Mouse (Mus musculus) ES-Bruce4 (cell line): ENCODE measurements at regions not wholly inside any gene's neighbourhood (a gene's known extent, or its start where the extent isn't known, plus 50 kb on each side); places are given as distances from the start of the nearest gene placed in this dataset.

ENCODE experiments used
- H3K27ac ChIP-seq: 2 replicates; pipeline ENCODE4 v1.5.1; 2012; ENCODE audit warnings: low read length, inconsistent platforms; ENCODE audit not compliant: insufficient read depth
- H3K27me3 ChIP-seq: 2 replicates; pipeline ENCODE4 v1.6.1; 2012; ENCODE audit warnings: mild to moderate bottlenecking, low read length, inconsistent platforms; ENCODE audit not compliant: control insufficient read depth, poor library complexity, insufficient read depth, severe bottlenecking
- H3K36me3 ChIP-seq: 2 replicates; pipeline ENCODE4 v1.6.1; 2012; ENCODE audit warnings: inconsistent platforms, mild to moderate bottlenecking, low read length, moderate library complexity; ENCODE audit not compliant: control insufficient read depth, poor library complexity, insufficient read depth, severe bottlenecking
- H3K4me1 ChIP-seq: one replicate; pipeline ENCODE4 v1.8.1; 2011; ENCODE audit warnings: low read length; ENCODE audit not compliant: control insufficient read depth, insufficient read depth
- H3K4me3 ChIP-seq: 2 replicates; pipeline ENCODE4 v1.5.1; 2011; ENCODE audit warnings: low read depth, mild to moderate bottlenecking, low read length
- H3K9ac ChIP-seq: 2 replicates; pipeline ENCODE4 v1.6.1; 2012; ENCODE audit warnings: low read depth, mild to moderate bottlenecking, inconsistent platforms; ENCODE audit not compliant: poor library complexity, severe bottlenecking
- H3K9me3 ChIP-seq: replicated peaks from 2 replicates; pipeline ENCODE4 v1.6.1; 2012; ENCODE audit warnings: mild to moderate bottlenecking, low read length, inconsistent platforms; ENCODE audit not compliant: control insufficient read depth, poor library complexity, insufficient read depth, severe bottlenecking
- CTCF ChIP-seq: IDR thresholded peaks from one replicate; pipeline ENCODE4 v1.8.1; 2011; ENCODE audit warnings: low read depth, low read length
- EP300 ChIP-seq: IDR thresholded peaks from 2 replicates; pipeline ENCODE4 v1.6.1; 2011; ENCODE audit warnings: low read depth, low read length; ENCODE audit not compliant: insufficient read depth
- POLR2A ChIP-seq: IDR thresholded peaks from one replicate; pipeline ENCODE4 v1.8.1; 2011; ENCODE audit warnings: low read length; ENCODE audit not compliant: insufficient read depth

GRCm38 (mm10) chr10:102889709-102890108 is 140.3 kb downstream of the Alx1 start:
- TF ChIP-seq EP300 (no peak), POLR2A (no peak), CTCF (no peak)
- H3K9ac ChIP-seq = no peak overlapping the region
- no peaks in the 10 kb centered on the region for H3K27me3 ChIP-seq
- no peak overlapping the region for H3K4me3 ChIP-seq
- no peaks in the 10 kb centered on the region for H3K4me1 ChIP-seq
- no peaks in the 10 kb centered on the region for H3K9me3 ChIP-seq
- no peak overlapping the region for H3K27ac ChIP-seq
- H3K36me3 ChIP-seq = no peaks in the 10 kb centered on the region

- Histone ChIP-seq H3K9me3 (no peaks in the 10 kb centered on the region), H3K27ac (no peak overlapping the region), H3K27me3 (no peaks in the 10 kb centered on the region), H3K36me3 (no peaks in the 10 kb centered on the region), H3K4me3 (no peak overlapping the region), H3K9ac (no peak overlapping the region), H3K4me1 (no peaks in the 10 kb centered on the region)
- TF ChIP-seq POLR2A = no peak
- no peak for TF ChIP-seq EP300
- TF ChIP-seq CTCF = no peak
These were observed 148.1 kb downstream of the Alx1 start for GRCm38 (mm10) chr10:102881824-102882438.

GRCm38 (mm10) chr10:102878010-102878409 is 152.0 kb downstream of the Alx1 start:
- H3K27ac ChIP-seq = no peak overlapping the region
- H3K4me1 ChIP-seq = no peaks in the 10 kb centered on the region
- H3K9me3 ChIP-seq = no peaks in the 10 kb centered on the region
- H3K4me3 ChIP-seq = no peak overlapping the region
- TF ChIP-seq EP300 (no peak), POLR2A (no peak)
- no peak overlapping the region for H3K9ac ChIP-seq
- no peaks in the 10 kb centered on the region for H3K36me3 ChIP-seq
- H3K27me3 ChIP-seq = no peaks in the 10 kb centered on the region

- Histone ChIP-seq H3K36me3 (no peaks in the 10 kb centered on the region), H3K27me3 (no peaks in the 10 kb centered on the region), H3K9ac (no peak overlapping the region), H3K9me3 (no peaks in the 10 kb centered on the region), H3K27ac (no peak overlapping the region), H3K4me3 (no peak overlapping the region), H3K4me1 (no peaks in the 10 kb centered on the region)
- TF ChIP-seq CTCF = no peak
- TF ChIP-seq EP300 = no peak
- no peak for TF ChIP-seq POLR2A
These were observed 153.1 kb downstream of the Alx1 start for GRCm38 (mm10) chr10:102876946-102877345.

GRCm38 (mm10) chr10:102866920-102867319 is 163.1 kb downstream of the Alx1 start:
- Histone ChIP-seq H3K9me3 (no peaks in the 10 kb centered on the region), H3K36me3 (no peaks in the 10 kb centered on the region), H3K4me3 (no peak overlapping the region), H3K9ac (no peak overlapping the region), H3K27ac (no peak overlapping the region), H3K4me1 (no peaks in the 10 kb centered on the region), H3K27me3 (no peaks in the 10 kb centered on the region)
- TF ChIP-seq POLR2A (no peak), EP300 (no peak), CTCF (no peak)

- Histone ChIP-seq H3K4me3 (no peak overlapping the region), H3K36me3 (no peaks in the 10 kb centered on the region), H3K4me1 (no peaks in the 10 kb centered on the region), H3K9me3 (no peaks in the 10 kb centered on the region), H3K27ac (no peak overlapping the region), H3K27me3 (no peaks in the 10 kb centered on the region), H3K9ac (no peak overlapping the region)
- TF ChIP-seq POLR2A = no peak
- no peak for TF ChIP-seq EP300
- no peak for TF ChIP-seq CTCF
These were observed 193.3 kb downstream of the Alx1 start for GRCm38 (mm10) chr10:102836567-102837224.
